Mouse (Mus musculus) layer of hippocampus, adult 8-10 months (tissue): ENCODE results near the gene Rora. TPM values are rescaled to one million over a fixed set of nuclear protein-coding genes. Genes with fewer than 3 reads are reported as not detected.

ENCODE experiments used
- DNase-seq, 2 experiments: peaks; one replicate each; pipeline ENCODE4 v3.0.0; 2022; ENCODE audit warnings: low spot score in 2 of 2
- total RNA-seq, 4 experiments: library from RNA; stranded (reverse); gene quantifications; 2 replicates each; pipeline ENCODE4 v1.2.4; 2022

The Rora gene
- total RNA-seq, 4 experiments from 2014 or later, result 35.1 to 41.5 (median 36.6) TPM

GRCm38 (mm10) chr9:68815877-68816276 is 162.3 kb downstream of the Rora start:
- DNase-seq, result no peak

GRCm38 (mm10) chr9:68820036-68820435 is 166.4 kb downstream of the Rora start:
- DNase-seq, result no peak

- no peak for DNase-seq
These were observed 166.9 kb downstream of the Rora start for GRCm38 (mm10) chr9:68820478-68820877.

GRCm38 (mm10) chr9:68821388-68821787 is 167.8 kb downstream of the Rora start:
- no peak for DNase-seq

- no peak for DNase-seq
These were observed 169.7 kb downstream of the Rora start for GRCm38 (mm10) chr9:68823292-68823691.

- DNase-seq, result no peak
These were observed 171.5 kb downstream of the Rora start for GRCm38 (mm10) chr9:68825107-68825506.

GRCm38 (mm10) chr9:68825841-68826240 is 172.3 kb downstream of the Rora start:
- DNase-seq, result no peak

- DNase-seq, result no peak
These were observed 173.9 kb downstream of the Rora start for GRCm38 (mm10) chr9:68827441-68827840.

- DNase-seq, result peak in 1 of 2 experiments; percentile 17
These were observed 176.3 kb downstream of the Rora start for GRCm38 (mm10) chr9:68829903-68830302.

GRCm38 (mm10) chr9:68833323-68833722 is 179.7 kb downstream of the Rora start:
- no peak for DNase-seq

GRCm38 (mm10) chr9:68835037-68835649 is 181.6 kb downstream of the Rora start:
- DNase-seq, result no peak

- DNase-seq, result no peak
These were observed 188.7 kb downstream of the Rora start for GRCm38 (mm10) chr9:68842134-68842892.

GRCm38 (mm10) chr9:68845556-68845955 is 192.0 kb downstream of the Rora start:
- no peak for DNase-seq

GRCm38 (mm10) chr9:68850321-68850720 is 196.7 kb downstream of the Rora start:
- DNase-seq, result no peak

- no peak for DNase-seq
These were observed 198.6 kb downstream of the Rora start for GRCm38 (mm10) chr9:68852201-68852600.

- no peak for DNase-seq
These were observed 199.3 kb downstream of the Rora start for GRCm38 (mm10) chr9:68852934-68853333.

GRCm38 (mm10) chr9:68859500-68859899 is 205.9 kb downstream of the Rora start:
- no peak for DNase-seq

- no peak for DNase-seq
These were observed 212.7 kb downstream of the Rora start for GRCm38 (mm10) chr9:68866317-68866716.

- no peak for DNase-seq
These were observed 220.3 kb downstream of the Rora start for GRCm38 (mm10) chr9:68873838-68874237.

GRCm38 (mm10) chr9:68874544-68874943 is 221.0 kb downstream of the Rora start:
- DNase-seq, result no peak

- no peak for DNase-seq
These were observed 222.2 kb downstream of the Rora start for GRCm38 (mm10) chr9:68875791-68876190.

- no peak for DNase-seq
These were observed 222.7 kb downstream of the Rora start for GRCm38 (mm10) chr9:68876289-68876688.

GRCm38 (mm10) chr9:68881896-68882295 is 228.3 kb downstream of the Rora start:
- peak in 1 of 2 experiments; percentile 14 for DNase-seq
